Mouse (Mus musculus): Measurements from ENCODE around the gene Rnf144b. TPM values are rescaled to one million over a fixed set of nuclear protein-coding genes. Genes with fewer than 3 reads are reported as not detected.

Rnf144b gene
- polyA plus RNA-seq, 1 experiment from 2014 or later = 4.2 TPM

GRCm38 (mm10) chr13:47200011-47200670 is 77.7 kb downstream of the Rnf144b start:
- Histone ChIP-seq H3K4me3 (replicated peaks) (no peak overlapping the region), H3K27ac (replicated peaks) (no peak overlapping the region), H3K4me1 (peaks cover 20% of the 10 kb centered on the region), H3K9me3 (replicated peaks) (no peaks in the 10 kb centered on the region), H3K4me2 (replicated peaks) (no peak overlapping the region), H3K9ac (no peak overlapping the region), H3K36me3 (no peaks in the 10 kb centered on the region), H3K27me3 (no peaks in the 10 kb centered on the region)
- 77% methylated on average over 12 of the region's 12 CpGs for WGBS
- no peak for ATAC-seq (ENCODE audit: insufficient number of reproducible peaks, low FRiP score, low TSS enrichment, low read depth)

GRCm38 (mm10) chr13:47201962-47202624 is 79.6 kb downstream of the Rnf144b start:
- no peak overlapping the region for H3K4me2 ChIP-seq (replicated peaks)
- no peaks in the 10 kb centered on the region for H3K36me3 ChIP-seq
- peaks cover 20% of the 10 kb centered on the region for H3K4me1 ChIP-seq
- ATAC-seq (ENCODE audit: insufficient number of reproducible peaks, low FRiP score, low TSS enrichment, low read depth) = no peak
- H3K27ac ChIP-seq (replicated peaks) = peak overlapping the region; percentile 60; the same call in 1 of the 2 replicates
- H3K4me3 ChIP-seq (replicated peaks) = no peak overlapping the region
- WGBS = 32% methylated on average over 13 of the region's 13 CpGs
- no peak overlapping the region for H3K9ac ChIP-seq
- no peaks in the 10 kb centered on the region for H3K9me3 ChIP-seq (replicated peaks)
- no peaks in the 10 kb centered on the region for H3K27me3 ChIP-seq

- Histone ChIP-seq H3K27ac (replicated peaks) (no peak overlapping the region), H3K4me2 (replicated peaks) (no peak overlapping the region), H3K9ac (no peak overlapping the region), H3K9me3 (replicated peaks) (no peaks in the 10 kb centered on the region), H3K27me3 (no peaks in the 10 kb centered on the region), H3K4me3 (replicated peaks) (no peak overlapping the region), H3K4me1 (peaks cover 11% of the 10 kb centered on the region), H3K36me3 (no peaks in the 10 kb centered on the region)
- ATAC-seq (ENCODE audit: insufficient number of reproducible peaks, low FRiP score, low TSS enrichment, low read depth) = no peak
- WGBS = 67% methylated on average over 4 of the region's 4 CpGs
Measured at GRCm38 (mm10) chr13:47210496-47210895, 88.0 kb downstream of the Rnf144b start.

GRCm38 (mm10) chr13:47210992-47211391 is 88.5 kb downstream of the Rnf144b start:
- Histone ChIP-seq H3K27me3 (no peaks in the 10 kb centered on the region), H3K4me3 (replicated peaks) (no peak overlapping the region), H3K36me3 (no peaks in the 10 kb centered on the region), H3K9ac (no peak overlapping the region), H3K4me1 (peaks cover 14% of the 10 kb centered on the region), H3K9me3 (replicated peaks) (no peaks in the 10 kb centered on the region), H3K4me2 (replicated peaks) (no peak overlapping the region), H3K27ac (replicated peaks) (no peak overlapping the region; the same call in 1 of the 2 replicates)
- WGBS = 67% methylated on average over 6 of the region's 6 CpGs
- no peak for ATAC-seq (ENCODE audit: insufficient number of reproducible peaks, low FRiP score, low TSS enrichment, low read depth)

GRCm38 (mm10) chr13:47211581-47211980 is 89.1 kb downstream of the Rnf144b start:
- no peak for ATAC-seq (ENCODE audit: insufficient number of reproducible peaks, low FRiP score, low TSS enrichment, low read depth)
- 70% methylated on average over 7 of the region's 7 CpGs for WGBS

GRCm38 (mm10) chr13:47213817-47214216 is 91.4 kb downstream of the Rnf144b start:
- no peaks in the 10 kb centered on the region for H3K9me3 ChIP-seq (replicated peaks)
- WGBS = 92% methylated on average over 10 of the region's 10 CpGs
- H3K36me3 ChIP-seq = no peaks in the 10 kb centered on the region
- no peaks in the 10 kb centered on the region for H3K27me3 ChIP-seq
- no peak overlapping the region for H3K27ac ChIP-seq (replicated peaks)
- H3K4me2 ChIP-seq (replicated peaks) = no peak overlapping the region
- H3K4me1 ChIP-seq = peaks cover 20% of the 10 kb centered on the region
- H3K4me3 ChIP-seq (replicated peaks) = no peak overlapping the region
- H3K9ac ChIP-seq = no peak overlapping the region
- no peak for ATAC-seq (ENCODE audit: insufficient number of reproducible peaks, low FRiP score, low TSS enrichment, low read depth)

More at GRCm38 (mm10) chr13:47211581-47211980, 89.1 kb downstream of the Rnf144b start:
- H3K4me1 ChIP-seq = peaks cover 18% of the 10 kb centered on the region
- H3K27ac ChIP-seq (replicated peaks) = peak overlapping the region; percentile 63; the same call in 1 of the 2 replicates
- H3K27me3 ChIP-seq = no peaks in the 10 kb centered on the region
- H3K4me3 ChIP-seq (replicated peaks) = no peak overlapping the region
- H3K9me3 ChIP-seq (replicated peaks) = no peaks in the 10 kb centered on the region
- H3K9ac ChIP-seq = no peak overlapping the region
- H3K36me3 ChIP-seq = no peaks in the 10 kb centered on the region
- no peak overlapping the region for H3K4me2 ChIP-seq (replicated peaks)

GRCm38 (mm10) chr13:47214895-47215294 is 92.4 kb downstream of the Rnf144b start:
- no peak overlapping the region for H3K4me2 ChIP-seq (replicated peaks)
- H3K27ac ChIP-seq (replicated peaks) = no peak overlapping the region
- H3K4me1 ChIP-seq = peaks cover 20% of the 10 kb centered on the region
- no peaks in the 10 kb centered on the region for H3K36me3 ChIP-seq
- 78% methylated on average over 5 of the region's 5 CpGs for WGBS
- no peaks in the 10 kb centered on the region for H3K9me3 ChIP-seq (replicated peaks)
- no peak overlapping the region for H3K4me3 ChIP-seq (replicated peaks)
- H3K9ac ChIP-seq = no peak overlapping the region
- no peak for ATAC-seq (ENCODE audit: insufficient number of reproducible peaks, low FRiP score, low TSS enrichment, low read depth)
- H3K27me3 ChIP-seq = no peaks in the 10 kb centered on the region

GRCm38 (mm10) chr13:47215815-47216585 is 93.5 kb downstream of the Rnf144b start:
- H3K9ac ChIP-seq = no peak overlapping the region
- no peak overlapping the region for H3K4me3 ChIP-seq (replicated peaks)
- no peaks in the 10 kb centered on the region for H3K9me3 ChIP-seq (replicated peaks)
- 67% methylated on average over 20 of the region's 20 CpGs for WGBS
- no peak overlapping the region for H3K4me2 ChIP-seq (replicated peaks)
- H3K27ac ChIP-seq (replicated peaks) = 0 out of 2 replicates have a peak overlapping the region, but pooled peaks have one; percentile 7
- no peaks in the 10 kb centered on the region for H3K27me3 ChIP-seq
- no peak for ATAC-seq (ENCODE audit: insufficient number of reproducible peaks, low FRiP score, low TSS enrichment, low read depth)
- peaks cover 20% of the 10 kb centered on the region for H3K4me1 ChIP-seq
- no peaks in the 10 kb centered on the region for H3K36me3 ChIP-seq

- no peaks in the 10 kb centered on the region for H3K27me3 ChIP-seq
- H3K27ac ChIP-seq (replicated peaks) = no peak overlapping the region
- H3K9ac ChIP-seq = no peak overlapping the region
- H3K4me2 ChIP-seq (replicated peaks) = no peak overlapping the region
- no peaks in the 10 kb centered on the region for H3K9me3 ChIP-seq (replicated peaks)
- H3K4me3 ChIP-seq (replicated peaks) = no peak overlapping the region
- no peak for ATAC-seq (ENCODE audit: insufficient number of reproducible peaks, low FRiP score, low TSS enrichment, low read depth)
- 61% methylated on average over 5 of the region's 5 CpGs for WGBS
- no peaks in the 10 kb centered on the region for H3K36me3 ChIP-seq
- peaks cover 16% of the 10 kb centered on the region for H3K4me1 ChIP-seq
Measured at GRCm38 (mm10) chr13:47217107-47217571, 94.7 kb downstream of the Rnf144b start.

- 56% methylated on average over 6 of the region's 6 CpGs for WGBS
- Histone ChIP-seq H3K36me3 (no peaks in the 10 kb centered on the region), H3K9ac (no peak overlapping the region), H3K27ac (replicated peaks) (no peak overlapping the region), H3K9me3 (replicated peaks) (no peaks in the 10 kb centered on the region), H3K4me3 (replicated peaks) (no peak overlapping the region), H3K27me3 (no peaks in the 10 kb centered on the region), H3K4me2 (replicated peaks) (no peak overlapping the region), H3K4me1 (peaks cover 16% of the 10 kb centered on the region)
- no peak for ATAC-seq (ENCODE audit: insufficient number of reproducible peaks, low FRiP score, low TSS enrichment, low read depth)
Measured at GRCm38 (mm10) chr13:47218351-47218750, 95.9 kb downstream of the Rnf144b start.

GRCm38 (mm10) chr13:47220426-47220825 is 98.0 kb downstream of the Rnf144b start:
- Histone ChIP-seq H3K4me1 (peaks cover 29% of the 10 kb centered on the region), H3K27me3 (no peaks in the 10 kb centered on the region), H3K36me3 (no peaks in the 10 kb centered on the region), H3K4me2 (replicated peaks) (no peak overlapping the region), H3K9me3 (replicated peaks) (no peaks in the 10 kb centered on the region), H3K4me3 (replicated peaks) (no peak overlapping the region), H3K9ac (no peak overlapping the region), H3K27ac (replicated peaks) (no peak overlapping the region)
- WGBS = 82% methylated on average over 10 of the region's 10 CpGs
- ATAC-seq (ENCODE audit: insufficient number of reproducible peaks, low FRiP score, low TSS enrichment, low read depth) = no peak

All from embryonic facial prominence, embryonic 15.5 days (tissue).